Mouse (Mus musculus) common myeloid progenitor, adult 5-6 weeks (primary cell): Measurements from ENCODE around the gene Rtl5. TPM values are rescaled to one million over a fixed set of nuclear protein-coding genes. Genes with fewer than 3 reads are reported as not detected.

ENCODE experiments used
- ATAC-seq: replicated peaks from 2 replicates; pipeline ENCODE4 v1.8.0; 2016; ENCODE audit warnings: low read depth, mild to moderate bottlenecking, moderate TSS enrichment, inconsistent platforms; ENCODE audit not compliant: poor library complexity, severe bottlenecking
- total RNA-seq: library from RNA; stranded (forward); fragments of 200-1000, 187-1606 nt; gene quantifications from 2 replicates; pipeline ENCODE4 v1.2.3, GENCODE M21; 2017

Rtl5 gene
- total RNA-seq, 1 experiment from 2014 or later, result 4.1 TPM

DNA sequence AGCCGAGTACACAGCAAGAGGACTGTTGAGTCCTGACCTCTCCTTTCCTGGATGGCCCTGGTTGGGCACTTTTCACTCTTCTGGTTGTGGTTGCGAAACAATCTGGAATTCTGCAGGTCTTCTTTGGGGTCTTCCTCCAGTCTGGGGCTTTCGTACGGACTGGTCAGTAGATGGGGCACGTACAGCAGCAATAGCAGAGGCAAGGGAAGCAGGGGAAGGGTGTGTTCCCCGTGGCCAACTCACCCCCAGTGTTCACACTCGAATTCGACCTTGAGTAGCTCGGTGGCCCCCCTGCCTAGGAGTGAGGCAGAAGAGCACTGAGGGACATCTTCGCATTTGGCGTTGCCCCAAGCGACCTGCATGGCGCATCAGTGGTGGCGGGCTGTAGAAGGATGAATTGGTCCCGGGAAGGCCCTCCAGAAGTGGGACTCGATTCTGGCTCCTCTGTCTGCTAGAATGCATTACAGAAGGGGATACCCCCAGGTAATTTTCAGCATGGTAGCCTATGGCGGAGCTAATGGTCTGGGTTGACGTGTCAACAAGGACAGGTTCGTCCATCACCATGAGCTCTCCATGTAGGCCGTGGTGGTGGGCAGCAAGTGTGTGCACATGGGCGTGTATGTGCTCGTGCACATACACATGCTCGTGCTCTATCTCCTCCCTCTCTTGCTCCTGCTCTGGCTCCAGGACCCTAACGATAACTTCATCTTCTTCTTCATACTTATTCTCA lies 2.1 kb downstream of the Rtl5 start:
- ATAC-seq, result no peak

DNA sequence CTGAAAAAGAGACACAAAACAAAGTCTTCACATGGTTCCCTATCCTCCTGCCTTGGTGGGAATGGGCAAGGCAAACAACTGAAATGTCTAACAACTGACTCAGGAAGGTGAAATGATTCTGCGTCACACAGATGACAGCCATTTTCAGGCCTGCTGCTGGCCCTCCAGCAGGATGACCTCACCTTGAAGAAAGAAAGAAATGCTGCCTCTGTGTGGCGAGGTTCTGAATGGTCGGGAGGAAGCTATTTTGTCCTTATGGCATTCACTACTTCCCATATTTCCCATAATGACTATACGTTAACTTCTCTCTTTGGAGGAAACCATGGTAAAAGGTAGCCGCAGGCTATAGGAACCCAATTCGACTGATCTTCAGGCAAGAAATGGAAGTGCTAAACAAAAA lies 4.0 kb downstream of the Rtl5 start:
- ATAC-seq, result no peak

DNA sequence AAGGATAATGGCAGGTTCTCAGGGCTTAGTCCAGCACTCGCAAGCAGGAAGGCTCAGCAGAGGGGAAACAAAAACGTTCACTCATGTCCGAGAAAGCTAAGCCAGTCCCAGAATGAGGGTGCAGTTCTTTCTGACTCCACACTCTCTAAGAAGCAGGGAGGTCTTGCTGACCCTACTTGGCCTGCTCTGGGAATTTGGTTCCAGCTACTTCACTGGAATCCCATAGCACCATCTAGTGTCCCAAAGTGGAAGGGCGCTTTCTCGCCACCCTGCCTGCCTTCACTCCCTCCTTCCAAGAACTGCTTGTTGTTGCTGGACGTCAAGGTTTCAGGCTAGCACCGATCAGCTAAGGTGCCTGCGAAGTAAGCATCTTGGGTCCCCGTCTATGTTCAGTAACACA lies 5.0 kb downstream of the Rtl5 start:
- peak; percentile 68 for ATAC-seq

GRCm38 (mm10) chrX:102065213-102065775 lies 5.8 kb downstream of the Rtl5 start:
- ATAC-seq, result peak; percentile 50

DNA sequence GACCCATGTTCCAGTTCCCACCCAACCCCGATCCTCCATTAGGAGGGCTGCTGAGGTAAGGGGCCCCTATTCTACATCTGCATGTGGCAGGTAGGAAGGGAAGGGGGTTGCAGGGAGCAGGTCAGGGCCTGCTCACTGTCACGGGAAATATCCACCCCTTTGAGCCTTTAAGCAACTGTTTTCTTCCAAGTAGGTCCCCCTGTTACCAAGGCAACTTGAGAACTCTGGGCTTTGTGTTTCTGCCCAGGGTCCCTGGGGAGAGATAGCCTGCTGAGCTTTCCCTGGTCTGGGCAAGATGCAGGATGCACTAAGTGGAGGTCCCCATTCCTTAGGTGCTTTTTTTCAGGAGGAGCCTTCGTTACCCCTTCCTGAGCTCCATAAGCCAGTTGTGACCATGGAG lies 7.0 kb downstream of the Rtl5 start:
- ATAC-seq, result no peak

GRCm38 (mm10) chrX:102060891-102061290 lies 10.2 kb downstream of the Rtl5 start:
- peak; percentile 87 for ATAC-seq

DNA sequence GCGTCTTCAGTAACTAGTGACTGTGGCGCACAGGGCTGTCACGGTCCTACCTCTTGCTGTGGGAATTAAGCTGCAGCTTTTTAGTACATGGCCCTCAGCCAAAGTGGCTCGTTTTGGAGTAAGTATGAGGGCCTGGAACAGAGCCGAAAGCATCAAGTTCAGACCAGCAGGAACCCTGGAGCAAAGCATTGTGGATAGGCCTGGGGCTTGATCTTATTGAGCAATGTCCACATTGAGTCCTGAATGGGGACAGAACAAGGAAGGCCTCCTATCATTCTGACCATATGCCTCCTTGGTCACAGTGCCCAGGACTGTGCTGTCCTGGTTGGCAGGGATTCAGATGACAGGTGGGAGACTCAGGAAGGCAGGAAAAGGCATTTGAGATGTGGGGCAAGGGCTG lies 10.9 kb downstream of the Rtl5 start:
- ATAC-seq, result no peak

GRCm38 (mm10) chrX:102059437-102059836 lies 11.7 kb downstream of the Rtl5 start:
- ATAC-seq, result peak; percentile 73

DNA sequence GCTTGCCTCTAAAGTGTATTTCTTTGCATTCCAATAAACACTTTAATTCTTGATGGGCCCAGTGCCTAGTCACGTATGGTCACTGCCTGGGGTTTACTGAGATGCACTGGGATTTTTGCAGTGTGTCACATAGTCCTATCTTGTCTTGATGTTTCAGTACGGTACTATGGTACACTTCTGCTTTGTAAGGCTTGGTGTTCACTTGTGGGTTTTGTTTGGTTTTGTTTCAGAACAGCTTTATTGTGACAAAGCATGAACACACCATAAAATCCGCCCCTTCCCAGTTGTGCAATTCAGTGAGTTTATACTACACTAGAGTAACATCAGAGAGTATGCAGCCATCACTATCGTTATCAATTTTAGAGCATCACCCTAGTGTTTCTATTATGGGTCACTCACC lies 17.1 kb downstream of the Rtl5 start:
- ATAC-seq, result peak; percentile 56; the same call in 1 of the 2 replicates

- ATAC-seq, result no peak
Observed at GRCm38 (mm10) chrX:102053371-102053770, 17.7 kb downstream of the Rtl5 start.

GRCm38 (mm10) chrX:102051225-102051624 lies 19.9 kb downstream of the Rtl5 start:
- no peak for ATAC-seq

DNA sequence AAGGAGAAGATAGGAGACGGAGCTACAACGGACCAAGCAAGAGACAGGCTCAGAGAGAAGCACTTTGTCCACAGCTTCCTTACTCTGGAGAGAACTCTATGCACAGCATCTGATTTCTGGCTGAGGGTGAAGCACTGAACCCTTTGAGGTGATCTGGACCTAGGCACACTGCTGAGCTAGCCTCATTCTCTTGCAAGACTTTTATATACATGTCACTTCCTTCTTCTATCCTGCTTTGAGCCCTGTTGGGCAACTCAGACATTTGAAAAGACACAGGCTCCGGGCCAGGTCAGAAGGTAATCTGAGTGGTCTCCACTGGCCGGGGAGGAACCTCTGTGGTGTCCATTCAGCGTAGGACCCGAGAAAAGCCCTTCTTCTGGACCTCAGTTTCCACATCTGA lies 20.6 kb downstream of the Rtl5 start:
- 0 out of 2 replicates have a peak, but pooled peaks have one; percentile 41 for ATAC-seq

DNA sequence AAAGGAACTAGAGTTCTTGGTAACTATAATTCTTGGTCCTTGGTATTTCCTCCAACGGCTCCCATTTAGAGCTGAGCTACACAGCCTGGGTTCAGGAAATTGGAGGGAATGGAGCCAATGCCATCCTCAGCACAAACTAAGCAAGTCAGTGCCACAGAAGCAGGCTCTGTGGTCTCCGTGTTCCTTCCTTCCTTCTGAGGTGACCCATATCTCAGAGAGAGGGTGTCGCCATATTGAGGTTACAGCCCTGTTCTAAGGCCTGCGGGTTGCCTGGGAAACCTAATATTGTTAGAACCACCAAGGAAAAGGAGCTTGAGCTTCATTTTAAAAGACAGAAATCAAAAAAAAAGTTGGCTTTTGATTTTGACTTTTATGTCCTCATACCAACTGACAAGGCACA lies 28.7 kb downstream of the Rtl5 start:
- peak; percentile 96 for ATAC-seq

- no peak for ATAC-seq
Observed at GRCm38 (mm10) chrX:102041562-102041961, 29.5 kb downstream of the Rtl5 start.

DNA sequence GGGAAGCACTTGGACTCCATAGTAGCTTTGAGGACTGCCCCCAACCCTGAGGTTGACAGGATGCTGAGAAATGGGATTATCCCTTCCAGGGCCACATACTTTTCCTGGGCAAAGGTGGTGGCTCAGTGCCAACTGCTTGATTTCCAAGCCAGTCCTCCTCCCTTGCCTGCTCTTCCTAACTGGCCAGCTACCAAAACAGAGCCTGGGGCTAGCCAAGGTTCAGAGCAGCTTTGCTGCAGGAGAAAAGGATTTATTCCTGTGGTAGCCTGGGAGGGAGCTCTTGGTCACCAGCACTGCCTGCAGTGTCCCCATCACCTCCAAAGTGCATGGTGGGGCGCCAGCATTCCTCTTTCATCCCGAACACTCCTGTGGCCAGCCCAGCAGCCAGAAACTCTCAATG lies 33.6 kb downstream of the Rtl5 start:
- no peak for ATAC-seq

DNA sequence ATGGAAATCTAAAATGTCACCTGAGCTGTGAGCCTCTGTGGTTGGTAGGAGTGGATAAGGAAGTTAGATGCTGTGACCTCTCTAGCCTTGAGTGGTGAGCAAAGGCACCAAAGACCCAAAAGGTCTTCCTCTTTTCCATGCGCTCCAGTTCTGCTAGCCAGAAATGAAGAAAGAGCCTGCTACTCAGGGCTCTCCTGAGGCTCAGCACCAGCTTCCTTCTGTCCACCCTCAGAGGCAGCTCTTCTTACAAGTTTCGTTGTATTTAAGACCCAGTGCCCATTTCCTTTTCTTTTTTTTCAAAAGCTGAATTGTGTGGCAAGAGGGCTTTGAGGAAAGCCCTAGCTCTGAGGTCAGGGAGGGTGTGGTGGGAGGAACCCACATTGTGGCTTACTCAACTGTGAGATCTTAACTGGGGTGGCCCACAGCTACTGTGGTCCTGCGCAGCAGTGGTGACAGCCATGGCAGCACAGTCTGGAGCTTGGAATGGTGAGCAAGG lies 34.2 kb downstream of the Rtl5 start:
- ATAC-seq, result peak; percentile 93

- ATAC-seq, result no peak
Observed at GRCm38 (mm10) chrX:102035671-102036070, 35.4 kb downstream of the Rtl5 start.

- no peak for ATAC-seq
Observed at GRCm38 (mm10) chrX:102033566-102033965, 37.5 kb downstream of the Rtl5 start.

GRCm38 (mm10) chrX:102032431-102032830 lies 38.7 kb downstream of the Rtl5 start:
- ATAC-seq, result no peak

GRCm38 (mm10) chrX:102031851-102032250 lies 39.3 kb downstream of the Rtl5 start:
- ATAC-seq, result peak; percentile 85

GRCm38 (mm10) chrX:102024976-102025375 lies 46.1 kb downstream of the Rtl5 start:
- no peak for ATAC-seq
